Mouse (Mus musculus) lung, postnatal 36 days (tissue): Measurements from ENCODE around the gene Grwd1.
"Not testable (repeated sequence)": the region's sequence is repeated elsewhere in the genome, so short reads cannot be mapped to it uniquely, and the experiment has no call there.

Experiments
- DNase-seq: peaks from one replicate; pipeline ENCODE4 v3.0.0; 2022; ENCODE audit warnings: mixed read lengths

Gene Grwd1

GRCm38 (mm10) chr7:45830427-45831127 lies at the start of gene Grwd1:
Gene Grwd1 (minus strand): TSS chr7:45830944.
- peak; percentile 91 for DNase-seq

GRCm38 (mm10) chr7:45880531-45880930 lies 49.8 kb upstream of the Grwd1 start:
- no peak for DNase-seq

GRCm38 (mm10) chr7:45878278-45878677 lies 47.5 kb upstream of the Grwd1 start, which contains the start of gene Grin2d:
Gene Grin2d (minus strand): TSS chr7:45878378.
- not testable (repeated sequence) for DNase-seq

- DNase-seq = no peak
Observed at GRCm38 (mm10) chr7:45876895-45877294, 46.2 kb upstream of the Grwd1 start.

GRCm38 (mm10) chr7:45873061-45873947 lies 42.6 kb upstream of the Grwd1 start:
- peak; percentile 60 for DNase-seq

GRCm38 (mm10) chr7:45872624-45873023 lies 41.9 kb upstream of the Grwd1 start, which contains the start of gene Kdelr1:
Gene Kdelr1 (plus strand): TSS chr7:45872772.
- peak; percentile 95 for DNase-seq

GRCm38 (mm10) chr7:45870282-45871058 lies 39.7 kb upstream of the Grwd1 start:
- DNase-seq = no peak

GRCm38 (mm10) chr7:45869787-45870186 lies 39.0 kb upstream of the Grwd1 start:
- DNase-seq = no peak

- no peak for DNase-seq
Observed at GRCm38 (mm10) chr7:45869107-45869670, 38.4 kb upstream of the Grwd1 start.

- no peak for DNase-seq
Observed at GRCm38 (mm10) chr7:45867871-45868270, 37.1 kb upstream of the Grwd1 start.

- peak; percentile 94 for DNase-seq
Observed at GRCm38 (mm10) chr7:45865925-45866910, 35.5 kb upstream of the Grwd1 start.

- no peak for DNase-seq
Observed at GRCm38 (mm10) chr7:45864435-45864834, 33.7 kb upstream of the Grwd1 start.

- DNase-seq = no peak
Observed at GRCm38 (mm10) chr7:45862804-45863203, 32.1 kb upstream of the Grwd1 start.

- DNase-seq = peak; percentile 50
Observed at GRCm38 (mm10) chr7:45859008-45859407, 28.3 kb upstream of the Grwd1 start.

- DNase-seq = peak; percentile 32
Observed at GRCm38 (mm10) chr7:45856950-45857901, 26.5 kb upstream of the Grwd1 start.

GRCm38 (mm10) chr7:45853089-45853488 lies 22.3 kb upstream of the Grwd1 start:
- DNase-seq = no peak

- no peak for DNase-seq
Observed at GRCm38 (mm10) chr7:45850661-45851060, 19.9 kb upstream of the Grwd1 start.

- no peak for DNase-seq
Observed at GRCm38 (mm10) chr7:45848447-45849027, 17.8 kb upstream of the Grwd1 start.

- peak; percentile 15 for DNase-seq
Observed at GRCm38 (mm10) chr7:45842950-45843744, 12.4 kb upstream of the Grwd1 start.
